Mouse (Mus musculus) neural tube, embryonic 13.5 days (tissue): ENCODE measurements around the gene Itpr1. TPM values are rescaled to one million over a fixed set of nuclear protein-coding genes. Genes with fewer than 3 reads are reported as not detected.

ENCODE experiments used
- ATAC-seq: fragments of 200-750 bp; cut with Nextera tagmentation; 2 replicates; pipeline ENCODE4 v1.8.0; 2017; ENCODE audit warnings: low read depth, mild to moderate bottlenecking, moderate TSS enrichment, moderate library complexity
- H3K27ac ChIP-seq: fragments of 300-500 bp; sonication (generic); replicated peaks from 2 replicates; pipeline ENCODE4 v1.5.1; 2015; ENCODE audit warnings: moderate library complexity, mild to moderate bottlenecking, inconsistent platforms
- H3K27me3 ChIP-seq: fragments of 300-500 bp; sonication (generic); 2 replicates; pipeline ENCODE4 v1.6.1; 2015; ENCODE audit warnings: mild to moderate bottlenecking, inconsistent platforms
- H3K36me3 ChIP-seq: fragments of 300-500 bp; sonication (generic); 2 replicates; pipeline ENCODE4 v1.6.1; 2015; ENCODE audit warnings: mild to moderate bottlenecking, inconsistent platforms
- H3K4me1 ChIP-seq: fragments of 300-500 bp; sonication (generic); replicated peaks from 2 replicates; pipeline ENCODE4 v1.6.1; 2015; ENCODE audit warnings: inconsistent platforms
- H3K4me2 ChIP-seq: fragments of 300-500 bp; sonication (generic); 2 replicates; pipeline ENCODE4 v1.6.1; 2015; ENCODE audit warnings: inconsistent platforms, mild to moderate bottlenecking, moderate library complexity
- H3K4me3 ChIP-seq: fragments of 300-500 bp; sonication (generic); 2 replicates; pipeline ENCODE4 v1.5.1; 2015; ENCODE audit warnings: mild to moderate bottlenecking, inconsistent platforms
- H3K9ac ChIP-seq: fragments of 300-500 bp; sonication (generic); 2 replicates; pipeline ENCODE4 v1.6.1; 2015; ENCODE audit warnings: moderate library complexity, mild to moderate bottlenecking, inconsistent platforms
- H3K9me3 ChIP-seq: fragments of 300-500 bp; sonication (generic); 2 replicates; pipeline ENCODE4 v1.6.1; 2016; ENCODE audit warnings: inconsistent platforms
- WGBS: fragments of 180-500 bp; shearing (Covaris S2); methylation state at CpG from one replicate; pipeline ENCODE4 v1.1.7; 2015; 5-methylcytosine and 5-hydroxymethylcytosine counted together
- polyA plus RNA-seq: library from polyadenylated mRNA; unstranded; fragments of >200 nt; fragmentation: Nextera tagmentation; extraction: Ambion mirVana; gene quantifications from 2 replicates; pipeline ENCODE4 v1.2.1, GENCODE M21; 2015

Itpr1 gene
- polyA plus RNA-seq, 1 experiment from 2014 or later, result 4.2 TPM

- no peak for ATAC-seq
- H3K4me1 ChIP-seq, result peaks cover 21% of the 10 kb centered on the region
- H3K9ac ChIP-seq, result no peak overlapping the region
- no peak overlapping the region for H3K27ac ChIP-seq
- H3K9me3 ChIP-seq, result no peaks in the 10 kb centered on the region
- H3K36me3 ChIP-seq, result no peaks in the 10 kb centered on the region
- no peak overlapping the region for H3K4me2 ChIP-seq
- WGBS, result 93% methylated on average over 8 of the region's 8 CpGs
- H3K27me3 ChIP-seq, result 0 out of 2 replicates have a peak, but pooled peaks cover under 1% of the 10 kb centered on the region
- H3K4me3 ChIP-seq, result no peak overlapping the region
These were observed 3.9 kb downstream of the Itpr1 start for GRCm38 (mm10) chr6:108216832-108217231.

GRCm38 (mm10) chr6:108217987-108218386, 5.1 kb downstream of the Itpr1 start:
- Histone ChIP-seq H3K27ac (no peak overlapping the region), H3K4me1 (peaks cover 17% of the 10 kb centered on the region), H3K36me3 (no peaks in the 10 kb centered on the region), H3K9ac (no peak overlapping the region), H3K9me3 (no peaks in the 10 kb centered on the region), H3K4me2 (no peak overlapping the region), H3K27me3 (no peaks in the 10 kb centered on the region), H3K4me3 (no peak overlapping the region)
- 93% methylated on average over 3 of the region's 3 CpGs for WGBS
- ATAC-seq, result no peak

GRCm38 (mm10) chr6:108222435-108222834, 9.5 kb downstream of the Itpr1 start:
- WGBS, result 71% methylated on average over 5 of the region's 5 CpGs
- ATAC-seq, result no peak
- Histone ChIP-seq H3K27ac (no peak overlapping the region), H3K9me3 (no peaks in the 10 kb centered on the region), H3K4me3 (no peak overlapping the region), H3K9ac (no peak overlapping the region), H3K36me3 (no peaks in the 10 kb centered on the region), H3K4me1 (0 out of 2 replicates have a peak, but pooled peaks cover 3% of the 10 kb centered on the region), H3K27me3 (no peaks in the 10 kb centered on the region), H3K4me2 (no peak overlapping the region)

GRCm38 (mm10) chr6:108222875-108223274, 10.0 kb downstream of the Itpr1 start:
- H3K27ac ChIP-seq, result no peak overlapping the region
- ATAC-seq, result no peak

DNA sequence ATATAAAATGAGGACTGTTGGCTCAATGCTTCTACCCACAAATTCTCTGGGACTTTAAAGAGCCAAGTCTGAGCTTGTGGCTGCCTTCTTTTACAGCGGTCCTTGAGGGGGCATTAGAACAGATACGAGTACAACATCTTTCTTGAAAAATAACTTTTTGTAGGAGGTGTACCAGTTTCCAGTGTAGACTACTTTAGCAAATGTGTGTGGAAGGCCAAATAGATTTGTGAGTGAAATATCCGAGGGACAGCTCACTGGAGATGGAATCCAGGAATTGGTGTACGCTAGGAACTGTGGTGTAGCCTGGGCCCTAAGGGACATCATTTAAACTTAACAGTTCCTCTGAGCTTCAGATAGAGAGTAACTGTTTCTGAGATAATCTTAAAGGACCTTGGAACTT, 11.5 kb downstream of the Itpr1 start:
- no peaks in the 10 kb centered on the region for H3K9me3 ChIP-seq
- WGBS, result 94% methylated on average over 4 of the region's 4 CpGs
- H3K36me3 ChIP-seq, result no peaks in the 10 kb centered on the region
- no peaks in the 10 kb centered on the region for H3K27me3 ChIP-seq
- no peak overlapping the region for H3K4me3 ChIP-seq
- no peak overlapping the region for H3K4me2 ChIP-seq
- H3K4me1 ChIP-seq, result 0 out of 2 replicates have a peak, but pooled peaks cover 3% of the 10 kb centered on the region
- H3K27ac ChIP-seq, result no peak overlapping the region
- H3K9ac ChIP-seq, result no peak overlapping the region
- ATAC-seq, result no peak

More at GRCm38 (mm10) chr6:108222875-108223274, 10.0 kb downstream of the Itpr1 start:
- 0 out of 2 replicates have a peak, but pooled peaks cover 3% of the 10 kb centered on the region for H3K4me1 ChIP-seq
- H3K27me3 ChIP-seq, result no peaks in the 10 kb centered on the region
- no peaks in the 10 kb centered on the region for H3K9me3 ChIP-seq
- H3K4me3 ChIP-seq, result no peak overlapping the region
- H3K9ac ChIP-seq, result no peak overlapping the region
- H3K36me3 ChIP-seq, result no peaks in the 10 kb centered on the region
- 96% methylated on average over 5 of the region's 5 CpGs for WGBS
- H3K4me2 ChIP-seq, result no peak overlapping the region

- Histone ChIP-seq H3K27me3 (no peaks in the 10 kb centered on the region), H3K4me1 (0 out of 2 replicates have a peak, but pooled peaks cover 3% of the 10 kb centered on the region), H3K9me3 (no peaks in the 10 kb centered on the region), H3K4me3 (no peak overlapping the region), H3K9ac (no peak overlapping the region), H3K36me3 (no peaks in the 10 kb centered on the region), H3K4me2 (no peak overlapping the region), H3K27ac (no peak overlapping the region)
- no peak for ATAC-seq
- WGBS, result 88% methylated on average over 2 of the region's 2 CpGs
These were observed 12.1 kb downstream of the Itpr1 start for GRCm38 (mm10) chr6:108225027-108225426.

- ATAC-seq, result no peak
- Histone ChIP-seq H3K4me3 (no peak overlapping the region), H3K4me1 (0 out of 2 replicates have a peak, but pooled peaks cover 3% of the 10 kb centered on the region), H3K4me2 (no peak overlapping the region), H3K27ac (no peak overlapping the region), H3K27me3 (no peaks in the 10 kb centered on the region), H3K36me3 (no peaks in the 10 kb centered on the region), H3K9me3 (no peaks in the 10 kb centered on the region), H3K9ac (no peak overlapping the region)
- 59% methylated on average over 7 of the region's 7 CpGs for WGBS
These were observed 13.3 kb downstream of the Itpr1 start for GRCm38 (mm10) chr6:108226230-108226629.

GRCm38 (mm10) chr6:108227461-108227860, 14.6 kb downstream of the Itpr1 start:
- ATAC-seq, result no peak
- 91% methylated on average over 6 of the region's 6 CpGs for WGBS

DNA sequence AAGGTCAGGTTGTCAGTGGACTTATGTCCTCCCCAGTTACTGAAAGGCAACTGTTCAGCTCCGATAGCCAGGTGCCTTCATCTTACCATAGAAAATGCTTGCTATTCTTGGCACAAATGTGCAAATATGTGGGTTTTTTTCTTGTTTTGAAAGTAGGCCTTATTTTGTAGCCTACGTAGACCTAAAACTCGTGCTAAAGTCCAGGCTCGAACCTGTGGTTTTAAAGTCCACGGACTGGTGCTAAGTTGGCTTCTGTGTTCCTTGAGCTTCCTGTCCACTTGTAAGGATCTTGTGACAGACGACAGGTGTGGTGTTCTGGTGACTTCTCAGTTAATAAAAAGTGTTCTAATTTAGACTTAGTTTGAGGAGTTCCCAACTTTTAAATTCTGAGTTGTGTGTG, 15.2 kb downstream of the Itpr1 start:
- Histone ChIP-seq H3K9me3 (no peaks in the 10 kb centered on the region), H3K27me3 (no peaks in the 10 kb centered on the region), H3K9ac (no peak overlapping the region), H3K27ac (no peak overlapping the region), H3K4me2 (no peak overlapping the region), H3K36me3 (no peaks in the 10 kb centered on the region), H3K4me1 (peaks cover 21% of the 10 kb centered on the region), H3K4me3 (no peak overlapping the region)
- 67% methylated on average over 6 of the region's 6 CpGs for WGBS
- no peak for ATAC-seq

More at GRCm38 (mm10) chr6:108227461-108227860, 14.6 kb downstream of the Itpr1 start:
- no peak overlapping the region for H3K4me3 ChIP-seq
- H3K9me3 ChIP-seq, result no peaks in the 10 kb centered on the region
- H3K9ac ChIP-seq, result no peak overlapping the region
- H3K4me1 ChIP-seq, result peaks cover 15% of the 10 kb centered on the region; the same call in 1 of the 2 replicates
- H3K36me3 ChIP-seq, result no peaks in the 10 kb centered on the region
- H3K4me2 ChIP-seq, result no peak overlapping the region
- H3K27ac ChIP-seq, result no peak overlapping the region
- no peaks in the 10 kb centered on the region for H3K27me3 ChIP-seq

- no peak overlapping the region for H3K4me3 ChIP-seq
- no peaks in the 10 kb centered on the region for H3K27me3 ChIP-seq
- no peak overlapping the region for H3K27ac ChIP-seq
- WGBS, result 7% methylated on average over 2 of the region's 2 CpGs
- ATAC-seq, result no peak
- H3K36me3 ChIP-seq, result no peaks in the 10 kb centered on the region
- H3K9me3 ChIP-seq, result no peaks in the 10 kb centered on the region
- no peak overlapping the region for H3K9ac ChIP-seq
- no peak overlapping the region for H3K4me2 ChIP-seq
- H3K4me1 ChIP-seq, result peaks cover 26% of the 10 kb centered on the region
These were observed 15.7 kb downstream of the Itpr1 start for GRCm38 (mm10) chr6:108228601-108229000.

DNA sequence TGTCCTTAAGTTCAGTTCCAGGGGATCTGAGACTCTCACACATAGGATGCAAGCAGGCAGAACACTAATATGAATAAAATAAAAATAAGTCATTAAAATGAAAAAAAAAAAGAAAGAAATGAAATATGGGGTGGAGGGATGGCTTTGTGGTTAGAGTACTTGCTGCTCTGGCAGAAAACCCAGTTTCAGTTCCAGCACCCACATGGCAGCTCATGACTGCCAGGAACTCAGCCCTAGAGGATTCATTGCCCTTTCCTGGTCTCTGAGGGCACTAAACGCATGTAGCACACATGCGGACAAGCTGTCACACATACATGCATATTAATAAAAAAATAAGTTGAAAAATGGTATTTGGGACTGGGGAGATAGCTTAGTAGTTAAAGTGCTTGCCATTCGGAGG, 17.7 kb downstream of the Itpr1 start:
- H3K4me1 ChIP-seq, result peaks cover 28% of the 10 kb centered on the region
- 90% methylated on average over 3 of the region's 3 CpGs for WGBS
- ATAC-seq, result no peak

GRCm38 (mm10) chr6:108231892-108232710, 19.2 kb downstream of the Itpr1 start:
- peaks cover 40% of the 10 kb centered on the region for H3K4me1 ChIP-seq
- H3K4me3 ChIP-seq, result no peak overlapping the region
- ATAC-seq, result no peak

More for the DNA sequence above, 17.7 kb downstream of the Itpr1 start:
- Histone ChIP-seq H3K4me2 (no peak overlapping the region), H3K9ac (no peak overlapping the region), H3K4me3 (no peak overlapping the region), H3K27ac (no peak overlapping the region), H3K9me3 (no peaks in the 10 kb centered on the region), H3K36me3 (no peaks in the 10 kb centered on the region), H3K27me3 (no peaks in the 10 kb centered on the region)

More at GRCm38 (mm10) chr6:108231892-108232710, 19.2 kb downstream of the Itpr1 start:
- no peaks in the 10 kb centered on the region for H3K27me3 ChIP-seq
- no peak overlapping the region for H3K4me2 ChIP-seq
- H3K27ac ChIP-seq, result no peak overlapping the region
- no peaks in the 10 kb centered on the region for H3K9me3 ChIP-seq
- H3K36me3 ChIP-seq, result no peaks in the 10 kb centered on the region
- H3K9ac ChIP-seq, result no peak overlapping the region
- 72% methylated on average over 11 of the region's 11 CpGs for WGBS
